Mouse (Mus musculus) cerebellum, adult 18-20 months (tissue): ENCODE results near the gene Pax5.
A peak's percentile ranks its signal among the peaks of the same experiment; 100 is the strongest.

Experiments used
- DNase-seq, 2 experiments: peaks; one replicate each; pipeline ENCODE4 v3.0.0; 2021

The Pax5 gene

GRCm38 (mm10) chr4:44664767-44665056 is 45.6 kb downstream of the Pax5 start:
- no peak for DNase-seq

- DNase-seq = peak; percentile 22 to 52
Observed at GRCm38 (mm10) chr4:44664004-44664766, 46.1 kb downstream of the Pax5 start.

- DNase-seq = no peak
Observed at GRCm38 (mm10) chr4:44663489-44663888, 46.8 kb downstream of the Pax5 start.

GRCm38 (mm10) chr4:44645181-44645580 is 65.1 kb downstream of the Pax5 start:
- DNase-seq = no peak

- DNase-seq = no peak
Observed at GRCm38 (mm10) chr4:44641831-44642587, 68.3 kb downstream of the Pax5 start.

- DNase-seq = no peak
Observed at GRCm38 (mm10) chr4:44635618-44636017, 74.7 kb downstream of the Pax5 start.

GRCm38 (mm10) chr4:44633694-44634524 is 76.4 kb downstream of the Pax5 start:
- no peak for DNase-seq

- DNase-seq = no peak
Observed at GRCm38 (mm10) chr4:44630059-44630458, 80.2 kb downstream of the Pax5 start.

- no peak for DNase-seq
Observed at GRCm38 (mm10) chr4:44627890-44628289, 82.4 kb downstream of the Pax5 start.

- no peak for DNase-seq
Observed at GRCm38 (mm10) chr4:44625108-44625424, 85.2 kb downstream of the Pax5 start.

GRCm38 (mm10) chr4:44624232-44625107 is 85.8 kb downstream of the Pax5 start:
- DNase-seq = no peak

GRCm38 (mm10) chr4:44623435-44623727 is 86.9 kb downstream of the Pax5 start:
- no peak for DNase-seq

GRCm38 (mm10) chr4:44622682-44623434 is 87.4 kb downstream of the Pax5 start:
- no peak for DNase-seq

- DNase-seq = no peak
Observed at GRCm38 (mm10) chr4:44620241-44620640, 90.0 kb downstream of the Pax5 start.

GRCm38 (mm10) chr4:44614066-44614667 is 96.1 kb downstream of the Pax5 start:
- no peak for DNase-seq

GRCm38 (mm10) chr4:44612392-44612791 is 97.9 kb downstream of the Pax5 start:
- no peak for DNase-seq

- no peak for DNase-seq
Observed at GRCm38 (mm10) chr4:44605453-44605852, 104.8 kb downstream of the Pax5 start.

- DNase-seq = no peak
Observed at GRCm38 (mm10) chr4:44602257-44602801, 108.0 kb downstream of the Pax5 start.

- DNase-seq = peak in 1 of 2 experiments; percentile 34
Observed at GRCm38 (mm10) chr4:44601370-44601769, 108.9 kb downstream of the Pax5 start.

GRCm38 (mm10) chr4:44600875-44601274 is 109.4 kb downstream of the Pax5 start:
- DNase-seq = peak; percentile 30 to 48

- DNase-seq = peak; percentile 78 to 85
Observed at GRCm38 (mm10) chr4:44597965-44598364, 112.3 kb downstream of the Pax5 start.
